Mouse (Mus musculus) induced T-regulatory cell, adult 2 months (primary cell): Measurements from ENCODE around the gene Shb.

Experiments used
- DNase-seq: peaks from one replicate; pipeline ENCODE4 v3.0.0-alpha.2; 2012; ENCODE audit warnings: low read depth

The Shb gene

GRCm38 (mm10) chr4:45452569-45453111 lies 79.6 kb downstream of the Shb start:
- no peak for DNase-seq

- no peak for DNase-seq
These were observed 83.3 kb downstream of the Shb start for GRCm38 (mm10) chr4:45449012-45449411.

GRCm38 (mm10) chr4:45448481-45448880 lies 83.8 kb downstream of the Shb start:
- DNase-seq, result no peak

- DNase-seq, result no peak
These were observed 85.1 kb downstream of the Shb start for GRCm38 (mm10) chr4:45447196-45447595.

GRCm38 (mm10) chr4:45445235-45445634 lies 87.0 kb downstream of the Shb start:
- DNase-seq, result no peak

- no peak for DNase-seq
These were observed 87.5 kb downstream of the Shb start for GRCm38 (mm10) chr4:45444813-45445212.

- DNase-seq, result no peak
These were observed 88.6 kb downstream of the Shb start for GRCm38 (mm10) chr4:45443652-45444051.

- no peak for DNase-seq
These were observed 90.0 kb downstream of the Shb start for GRCm38 (mm10) chr4:45442237-45442636.

GRCm38 (mm10) chr4:45441778-45442177 lies 90.5 kb downstream of the Shb start:
- no peak for DNase-seq

- DNase-seq, result no peak
These were observed 93.0 kb downstream of the Shb start for GRCm38 (mm10) chr4:45439281-45439680.

- DNase-seq, result no peak
These were observed 95.3 kb downstream of the Shb start for GRCm38 (mm10) chr4:45437010-45437409.

GRCm38 (mm10) chr4:45436383-45436913 lies 95.8 kb downstream of the Shb start:
- no peak for DNase-seq

GRCm38 (mm10) chr4:45435899-45436298 lies 96.4 kb downstream of the Shb start:
- DNase-seq, result no peak

- DNase-seq, result no peak
These were observed 97.6 kb downstream of the Shb start for GRCm38 (mm10) chr4:45434681-45435080.

- no peak for DNase-seq
These were observed 98.2 kb downstream of the Shb start for GRCm38 (mm10) chr4:45434071-45434470.

- no peak for DNase-seq
These were observed 100.5 kb downstream of the Shb start for GRCm38 (mm10) chr4:45431806-45432205.

GRCm38 (mm10) chr4:45431316-45431715 lies 101.0 kb downstream of the Shb start:
- no peak for DNase-seq

GRCm38 (mm10) chr4:45429451-45429850 lies 102.8 kb downstream of the Shb start:
- no peak for DNase-seq

- DNase-seq, result no peak
These were observed 105.4 kb downstream of the Shb start for GRCm38 (mm10) chr4:45426724-45427457.

- no peak for DNase-seq
These were observed 108.9 kb downstream of the Shb start for GRCm38 (mm10) chr4:45423406-45423805.

GRCm38 (mm10) chr4:45422640-45423039 lies 109.6 kb downstream of the Shb start:
- no peak for DNase-seq

- DNase-seq, result no peak
These were observed 110.6 kb downstream of the Shb start for GRCm38 (mm10) chr4:45421519-45422260.

GRCm38 (mm10) chr4:45420733-45421132 lies 111.5 kb downstream of the Shb start:
- DNase-seq, result no peak
